In the genomic region with DNA sequence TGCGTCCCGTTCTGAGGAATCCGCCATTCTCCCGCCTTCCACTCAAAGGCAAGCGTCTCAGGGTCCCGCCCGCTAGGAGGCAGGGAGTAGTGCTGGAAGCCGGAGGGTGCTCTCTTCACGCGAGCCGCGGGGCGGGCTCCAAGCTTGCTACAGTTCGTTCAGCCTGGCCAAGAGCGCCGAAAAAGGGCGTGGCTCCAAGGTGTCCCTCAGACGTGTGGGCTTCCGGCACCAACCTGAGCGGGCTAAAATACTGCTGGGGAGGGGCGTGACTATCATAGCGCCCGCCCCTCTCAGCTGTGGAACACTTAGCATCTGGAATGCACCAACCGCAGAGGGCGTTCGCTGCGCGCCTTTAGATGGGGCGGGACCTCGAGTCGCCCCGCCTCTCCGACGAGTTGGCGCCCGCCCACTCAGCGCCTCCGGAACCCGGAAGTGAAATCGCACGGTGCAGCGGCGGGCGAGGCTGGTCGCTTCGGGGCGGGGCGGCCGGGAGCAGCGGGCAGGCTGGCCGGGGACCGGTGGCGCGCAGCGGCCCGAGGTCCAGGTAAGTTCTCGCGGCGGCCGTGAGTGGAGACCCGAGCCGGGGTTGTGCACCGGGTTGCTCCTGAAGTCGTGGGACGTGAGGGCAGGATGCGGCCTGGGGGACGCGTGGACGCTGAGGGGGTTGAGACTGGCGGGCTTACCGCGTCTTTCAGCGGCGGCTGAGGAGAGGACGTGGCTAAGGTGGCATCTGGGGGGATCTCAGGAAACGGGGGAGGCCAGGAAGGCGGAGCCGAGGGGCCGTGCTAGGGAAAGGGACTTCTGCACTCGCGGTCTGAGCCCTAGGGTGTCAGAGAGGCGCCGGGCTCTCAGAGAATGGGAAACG, we compare ENCODE assay signal across 2 mouse cellular contexts.
TF ChIP-seq lines count a peak whose summit lies in the region.

A gene (plus strand): TSS at position 429 of the 865 bp plus-strand sequence.
A gene (minus strand): TSS at position 649 of the 865 bp plus-strand sequence.

TF ChIP-seq in C2C12, 6 proteins besides CTCF, POLR2A, EP300 and RAD21 (continued from another document):
- TF ChIP-seq MAX (IDR thresholded peaks at IDR 0.05) = peak; percentile 37

TF ChIP-seq in myocyte, 11 proteins besides CTCF, POLR2A, EP300 and RAD21 (continued from another document):
- TF ChIP-seq SRF (IDR thresholded peaks at IDR 0.05; ENCODE audit: control insufficient read depth, insufficient read length, low read depth) (peak; percentile 80), POLR2AphosphoS2 (IDR thresholded peaks at IDR 0.05; ENCODE audit: insufficient read length, low read depth) (peak; percentile 55), CEBPB (IDR thresholded peaks at IDR 0.05; ENCODE audit: insufficient read depth, poor library complexity, severe bottlenecking) (no peak), E2F4 (IDR thresholded peaks at IDR 0.05; ENCODE audit: insufficient read depth) (peak; percentile 78), TCF3 (IDR thresholded peaks at IDR 0.05; ENCODE audit: insufficient read length, low read depth) (no peak), MAX (IDR thresholded peaks at IDR 0.05; ENCODE audit: low read depth) (no peak)
